Mouse (Mus musculus) hindbrain, embryonic 10.5 days (tissue): ENCODE data around the gene Scai. TPM values are rescaled to one million over a fixed set of nuclear protein-coding genes. Genes with fewer than 3 reads are reported as not detected.

Experiments
- DNase-seq: peaks from one replicate; pipeline ENCODE4 v3.0.0-alpha.2; 2017; ENCODE audit warnings: low spot score
- H3K27ac ChIP-seq: fragments of 300-500 bp; sonication (generic); 2 replicates; pipeline ENCODE4 v1.5.1; 2016; ENCODE audit warnings: mild to moderate bottlenecking, moderate library complexity
- H3K27me3 ChIP-seq: fragments of 300-500 bp; sonication (generic); 2 replicates; pipeline ENCODE4 v1.6.1; 2016; ENCODE audit warnings: mild to moderate bottlenecking; ENCODE audit not compliant: poor library complexity, insufficient read depth, severe bottlenecking
- H3K36me3 ChIP-seq: fragments of 300-500 bp; sonication (generic); 2 replicates; pipeline ENCODE4 v1.6.1; 2016; ENCODE audit warnings: mild to moderate bottlenecking, moderate library complexity
- H3K4me1 ChIP-seq: fragments of 300-500 bp; sonication (generic); replicated peaks from 2 replicates; pipeline ENCODE4 v1.6.1; 2016; ENCODE audit warnings: mild to moderate bottlenecking
- H3K4me3 ChIP-seq: fragments of 300-500 bp; sonication (generic); 2 replicates; pipeline ENCODE4 v1.5.1; 2016; ENCODE audit warnings: mild to moderate bottlenecking, moderate library complexity
- H3K9me3 ChIP-seq: fragments of 300-500 bp; sonication (generic); 2 replicates; pipeline ENCODE4 v1.6.1; 2016; ENCODE audit warnings: mild to moderate bottlenecking, moderate library complexity
- WGBS: fragments of 180-500 bp; shearing (Covaris S2); methylation state at CpG from one replicate; pipeline ENCODE4 v1.1.7; 2016; 5-methylcytosine and 5-hydroxymethylcytosine counted together
- polyA plus RNA-seq: library from polyadenylated mRNA; unstranded; fragments of >200 nt; fragmentation: Nextera tagmentation; extraction: Ambion mirVana; gene quantifications from 2 replicates; pipeline ENCODE4 v1.2.1, GENCODE M21; 2016

Gene Scai
- polyA plus RNA-seq, 1 experiment from 2014 or later = 8.9 TPM

DNA sequence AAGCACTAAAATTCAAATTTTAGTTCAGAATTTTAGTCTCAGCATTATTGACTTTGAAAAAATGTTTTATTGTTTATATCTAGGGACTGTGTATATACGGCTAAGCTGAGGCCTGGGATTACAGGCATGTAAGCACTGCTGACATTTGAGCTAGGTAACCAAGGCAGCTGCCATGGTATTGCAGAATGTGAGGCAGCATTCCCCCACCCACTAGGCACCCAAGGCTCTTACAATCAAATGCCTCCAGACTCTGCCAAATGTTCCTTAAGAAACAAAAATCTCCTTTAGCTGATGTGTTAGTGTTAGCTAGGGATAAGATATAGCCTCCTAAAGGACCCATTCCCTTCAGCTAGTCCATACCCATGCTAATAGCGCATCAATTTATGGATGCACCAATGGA is 6.9 kb downstream of the Scai start:
- no peaks in the 10 kb centered on the region for H3K9me3 ChIP-seq
- WGBS = 94% methylated on average over 2 of the region's 2 CpGs
- H3K36me3 ChIP-seq = peaks cover 70% of the 10 kb centered on the region
- no peak overlapping the region for H3K4me3 ChIP-seq
- H3K27ac ChIP-seq = no peak overlapping the region
- no peak for DNase-seq
- H3K27me3 ChIP-seq = no peaks in the 10 kb centered on the region
- peaks cover 2% of the 10 kb centered on the region for H3K4me1 ChIP-seq

- 92% methylated on average over 1 of the region's 1 CpGs for WGBS
- Histone ChIP-seq H3K36me3 (peaks cover 16% of the 10 kb centered on the region), H3K4me3 (no peak overlapping the region), H3K27ac (no peak overlapping the region), H3K27me3 (no peaks in the 10 kb centered on the region), H3K4me1 (no peaks in the 10 kb centered on the region), H3K9me3 (no peaks in the 10 kb centered on the region)
- DNase-seq = no peak
These were observed 29.5 kb downstream of the Scai start for GRCm38 (mm10) chr2:39160996-39161395.

GRCm38 (mm10) chr2:39157916-39158315 is 32.6 kb downstream of the Scai start:
- Histone ChIP-seq H3K9me3 (no peaks in the 10 kb centered on the region), H3K4me1 (no peaks in the 10 kb centered on the region), H3K4me3 (no peak overlapping the region), H3K27ac (no peak overlapping the region), H3K27me3 (no peaks in the 10 kb centered on the region), H3K36me3 (peaks cover 23% of the 10 kb centered on the region)
- 90% methylated on average over 1 of the region's 1 CpGs for WGBS
- no peak for DNase-seq

DNA sequence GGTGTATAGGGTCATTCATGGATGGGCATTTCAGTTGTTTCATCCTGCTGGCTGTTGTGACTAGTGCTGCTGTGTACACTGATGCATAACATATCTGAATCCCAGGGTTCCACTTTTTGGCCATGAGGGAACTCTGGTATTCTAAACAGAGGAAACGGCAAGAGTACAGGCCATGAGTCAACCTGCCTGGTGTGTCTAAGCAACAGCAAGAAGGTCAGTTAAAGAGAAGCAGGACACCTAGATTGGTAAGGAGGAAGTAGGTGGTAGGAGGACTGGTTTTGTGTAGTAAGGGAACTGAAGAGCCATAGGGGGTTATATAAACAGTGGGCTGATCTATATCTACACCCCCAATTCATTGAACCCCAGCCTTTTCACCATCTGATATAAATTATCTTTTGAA is 33.7 kb downstream of the Scai start:
- no peaks in the 10 kb centered on the region for H3K4me1 ChIP-seq
- DNase-seq = no peak
- WGBS = 79% methylated on average over 1 of the region's 1 CpGs
- H3K9me3 ChIP-seq = no peaks in the 10 kb centered on the region
- peaks cover 23% of the 10 kb centered on the region for H3K36me3 ChIP-seq
- H3K27me3 ChIP-seq = no peaks in the 10 kb centered on the region
- H3K4me3 ChIP-seq = no peak overlapping the region
- no peak overlapping the region for H3K27ac ChIP-seq

- WGBS = 84% methylated on average over 2 of the region's 2 CpGs
- Histone ChIP-seq H3K27me3 (no peaks in the 10 kb centered on the region), H3K4me1 (no peaks in the 10 kb centered on the region), H3K27ac (no peak overlapping the region), H3K36me3 (peaks cover 12% of the 10 kb centered on the region), H3K9me3 (no peaks in the 10 kb centered on the region), H3K4me3 (no peak overlapping the region)
- no peak for DNase-seq
These were observed 39.6 kb downstream of the Scai start for GRCm38 (mm10) chr2:39150943-39151342.

- peaks cover 7% of the 10 kb centered on the region for H3K36me3 ChIP-seq
- no peak overlapping the region for H3K4me3 ChIP-seq
- H3K4me1 ChIP-seq = no peaks in the 10 kb centered on the region
- no peaks in the 10 kb centered on the region for H3K27me3 ChIP-seq
- 78% methylated on average over 2 of the region's 2 CpGs for WGBS
- H3K9me3 ChIP-seq = no peaks in the 10 kb centered on the region
- no peak overlapping the region for H3K27ac ChIP-seq
- DNase-seq = no peak
These were observed 42.5 kb downstream of the Scai start for GRCm38 (mm10) chr2:39148075-39148474.

GRCm38 (mm10) chr2:39146469-39146868 is 44.1 kb downstream of the Scai start:
- Histone ChIP-seq H3K4me3 (no peak overlapping the region), H3K9me3 (no peaks in the 10 kb centered on the region), H3K27me3 (no peaks in the 10 kb centered on the region), H3K4me1 (no peaks in the 10 kb centered on the region), H3K27ac (no peak overlapping the region), H3K36me3 (peaks cover 6% of the 10 kb centered on the region; the same call in 1 of the 2 replicates)
- 92% methylated on average over 1 of the region's 1 CpGs for WGBS
- no peak for DNase-seq

DNA sequence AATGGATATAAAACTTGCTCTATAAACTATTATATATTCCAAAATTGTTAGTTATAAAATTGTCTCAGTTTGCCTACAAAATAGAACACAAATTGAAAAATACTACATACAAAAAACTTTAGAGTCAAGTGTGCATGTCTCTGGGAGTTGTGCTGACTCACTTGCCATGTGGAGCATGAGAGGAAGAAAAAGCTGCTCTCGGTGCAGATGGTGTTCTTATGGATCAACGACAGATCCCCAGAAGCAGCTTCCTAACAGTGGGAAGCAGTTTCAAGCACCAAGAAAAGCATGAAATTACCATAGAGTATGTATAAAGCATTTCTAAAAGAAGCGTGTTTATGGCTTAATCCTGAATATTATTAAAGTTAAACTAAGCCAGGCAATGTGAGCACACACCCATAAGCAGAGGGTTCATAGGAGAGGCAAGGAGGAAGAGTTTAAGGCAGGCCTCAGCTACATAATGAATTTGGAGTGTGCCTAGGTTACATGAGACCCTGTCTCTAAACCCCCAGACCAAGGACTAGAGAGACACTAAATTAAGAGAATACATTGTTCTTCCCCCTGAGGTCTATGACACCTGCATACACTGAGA is 48.1 kb downstream of the Scai start:
- Histone ChIP-seq H3K4me1 (no peaks in the 10 kb centered on the region), H3K9me3 (no peaks in the 10 kb centered on the region), H3K27ac (no peak overlapping the region), H3K4me3 (no peak overlapping the region), H3K27me3 (no peaks in the 10 kb centered on the region), H3K36me3 (no peaks in the 10 kb centered on the region; the same call in 1 of the 2 replicates)
- DNase-seq = no peak
- WGBS = 91% methylated on average over 3 of the region's 3 CpGs

- DNase-seq = no peak
- no peak overlapping the region for H3K27ac ChIP-seq
- H3K9me3 ChIP-seq = no peaks in the 10 kb centered on the region
- H3K27me3 ChIP-seq = no peaks in the 10 kb centered on the region
- 90% methylated on average over 7 of the region's 7 CpGs for WGBS
- 0 out of 2 replicates have a peak, but pooled peaks cover 3% of the 10 kb centered on the region for H3K36me3 ChIP-seq
- H3K4me1 ChIP-seq = no peaks in the 10 kb centered on the region
- no peak overlapping the region for H3K4me3 ChIP-seq
These were observed 49.7 kb downstream of the Scai start for GRCm38 (mm10) chr2:39140586-39141455.

DNA sequence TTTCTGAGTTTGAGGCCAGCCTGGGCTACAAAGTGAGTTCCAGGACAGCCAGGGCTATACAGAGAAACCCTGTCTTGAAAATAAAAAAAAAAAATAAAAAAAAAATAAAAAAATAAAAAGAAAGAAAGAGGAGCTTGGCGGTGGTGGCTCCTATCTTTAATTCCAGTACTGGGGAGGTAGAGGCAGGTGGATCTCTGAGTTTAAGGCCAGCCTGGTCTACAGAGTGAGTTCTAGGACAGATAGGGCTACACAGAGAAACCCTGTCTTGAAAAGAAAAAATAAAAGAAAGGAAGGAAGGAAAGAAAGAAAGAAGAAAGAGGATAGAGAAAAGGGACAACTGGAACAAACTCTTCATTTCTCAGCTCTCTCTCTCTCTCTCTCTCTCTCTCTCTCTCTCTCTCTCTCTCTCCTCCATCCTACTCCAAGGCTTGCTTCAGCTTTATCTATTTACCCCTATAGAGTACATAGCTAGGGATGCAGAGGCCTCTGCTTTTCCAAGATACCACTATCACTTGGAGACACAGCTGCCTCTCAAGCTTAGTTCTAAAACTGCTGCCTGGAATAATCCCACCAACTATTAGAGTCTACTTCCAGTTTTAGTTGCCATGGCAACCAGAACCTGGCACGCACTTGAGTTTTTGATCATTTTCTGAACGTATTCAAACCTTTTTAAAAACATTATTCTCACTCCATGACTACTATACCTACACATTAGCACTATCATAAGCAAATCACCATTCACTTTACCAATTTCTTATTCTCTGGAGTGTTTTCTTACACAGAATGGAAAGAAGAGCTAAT is 60.8 kb downstream of the Scai start:
- Histone ChIP-seq H3K9me3 (no peaks in the 10 kb centered on the region), H3K27me3 (no peaks in the 10 kb centered on the region), H3K4me3 (no peak overlapping the region), H3K4me1 (no peaks in the 10 kb centered on the region), H3K27ac (no peak overlapping the region), H3K36me3 (peaks cover 21% of the 10 kb centered on the region)
- WGBS = 88% methylated on average over 3 of the region's 3 CpGs
- no peak for DNase-seq

GRCm38 (mm10) chr2:39124167-39124566 is 66.4 kb downstream of the Scai start:
- no peak overlapping the region for H3K4me3 ChIP-seq
- WGBS = 85% methylated on average over 5 of the region's 5 CpGs
- H3K4me1 ChIP-seq = no peaks in the 10 kb centered on the region
- H3K36me3 ChIP-seq = peaks cover 59% of the 10 kb centered on the region
- no peaks in the 10 kb centered on the region for H3K27me3 ChIP-seq
- H3K9me3 ChIP-seq = no peaks in the 10 kb centered on the region
- no peak for DNase-seq
- no peak overlapping the region for H3K27ac ChIP-seq

DNA sequence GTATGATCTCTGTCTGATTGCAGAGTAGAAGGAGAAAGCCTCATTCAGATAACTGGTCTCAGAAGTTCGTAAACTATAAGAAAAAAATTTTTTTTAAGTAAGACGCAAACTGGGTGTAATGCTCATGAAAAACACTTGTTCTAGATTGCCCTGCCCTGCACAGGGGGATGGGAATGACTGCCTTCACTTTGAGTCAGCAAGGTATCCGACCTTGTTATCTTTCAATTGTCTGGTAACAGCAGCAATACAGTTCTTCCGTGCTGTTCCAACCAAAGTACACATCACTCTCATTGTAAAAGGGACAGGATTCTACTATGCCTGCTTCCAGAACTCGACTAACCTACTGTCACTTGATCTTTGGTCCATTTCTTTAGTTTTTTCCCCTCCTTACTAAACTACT is 69.4 kb downstream of the Scai start:
- no peaks in the 10 kb centered on the region for H3K9me3 ChIP-seq
- no peak for DNase-seq
- H3K27ac ChIP-seq = no peak overlapping the region
- H3K4me3 ChIP-seq = no peak overlapping the region
- H3K36me3 ChIP-seq = peaks cover 82% of the 10 kb centered on the region
- no peaks in the 10 kb centered on the region for H3K27me3 ChIP-seq
- H3K4me1 ChIP-seq = no peaks in the 10 kb centered on the region
- WGBS = 89% methylated on average over 5 of the region's 5 CpGs

- H3K27ac ChIP-seq = no peak overlapping the region
- no peak for DNase-seq
- H3K4me1 ChIP-seq = no peaks in the 10 kb centered on the region
- WGBS = 91% methylated on average over 2 of the region's 2 CpGs
- H3K36me3 ChIP-seq = peaks cover 83% of the 10 kb centered on the region
- no peak overlapping the region for H3K4me3 ChIP-seq
- no peaks in the 10 kb centered on the region for H3K9me3 ChIP-seq
- H3K27me3 ChIP-seq = no peaks in the 10 kb centered on the region
These were observed 74.0 kb downstream of the Scai start for GRCm38 (mm10) chr2:39116583-39116982.
